Mouse (Mus musculus) cerebellum, adult 18-20 months (tissue): Measurements from ENCODE around the gene Nucks1.

ENCODE experiments used
- DNase-seq, 2 experiments: peaks; one replicate each; pipeline ENCODE4 v3.0.0; 2021

Gene Nucks1

GRCm38 (mm10) chr1:131968983-131969382 is 58.6 kb downstream of the Nucks1 start:
- no peak for DNase-seq

- DNase-seq, result no peak
Measured at GRCm38 (mm10) chr1:131969825-131970224, 59.5 kb downstream of the Nucks1 start.

GRCm38 (mm10) chr1:131970322-131970660 is 60.0 kb downstream of the Nucks1 start:
- DNase-seq, result no peak

GRCm38 (mm10) chr1:131970661-131971520 is 60.6 kb downstream of the Nucks1 start:
- DNase-seq, result no peak

GRCm38 (mm10) chr1:131971771-131972497 is 61.6 kb downstream of the Nucks1 start:
- no peak for DNase-seq

GRCm38 (mm10) chr1:131972498-131973334 is 62.4 kb downstream of the Nucks1 start:
- DNase-seq, result no peak

- DNase-seq, result no peak
Measured at GRCm38 (mm10) chr1:131973991-131974390, 63.7 kb downstream of the Nucks1 start.

GRCm38 (mm10) chr1:131976886-131977285 is 66.6 kb downstream of the Nucks1 start:
- no peak for DNase-seq

GRCm38 (mm10) chr1:131980471-131980870 is 70.1 kb downstream of the Nucks1 start:
- DNase-seq, result no peak

GRCm38 (mm10) chr1:131981378-131982013 is 71.2 kb downstream of the Nucks1 start:
- DNase-seq, result peak; percentile 76 to 79

- peak; percentile 82 to 88 for DNase-seq
Measured at GRCm38 (mm10) chr1:131982907-131983306, 72.6 kb downstream of the Nucks1 start.

GRCm38 (mm10) chr1:131983806-131984205 is 73.5 kb downstream of the Nucks1 start:
- DNase-seq, result no peak
